Mouse (Mus musculus) midbrain, embryonic 14.5 days (tissue): ENCODE results near the gene Rexo5. TPM values are rescaled to one million over a fixed set of nuclear protein-coding genes. Genes with fewer than 3 reads are reported as not detected.

Source experiments
- ATAC-seq: fragments of 200-750 bp; cut with Nextera tagmentation; 2 replicates; pipeline ENCODE4 v1.8.0; 2017; ENCODE audit warnings: moderate number of reproducible peaks, moderate library complexity; ENCODE audit not compliant: low FRiP score, low TSS enrichment
- DNase-seq: peaks from one replicate; pipeline ENCODE4 v3.0.0-alpha.2; 2015
- H3K27ac ChIP-seq: fragments of 300-500 bp; sonication (generic); replicated peaks from 2 replicates; pipeline ENCODE4 v1.5.1; 2014; ENCODE audit warnings: mild to moderate bottlenecking, low read depth, low read length, moderate library complexity
- H3K27me3 ChIP-seq: fragments of 300-500 bp; sonication (generic); 2 replicates; pipeline ENCODE4 v1.6.1; 2014; ENCODE audit warnings: low read length, control low read depth, mixed read lengths; ENCODE audit not compliant: control insufficient read depth, insufficient read depth
- H3K36me3 ChIP-seq: fragments of 300-500 bp; sonication (generic); 2 replicates; pipeline ENCODE4 v1.6.1; 2014; ENCODE audit warnings: low read length, control low read depth; ENCODE audit not compliant: control insufficient read depth, insufficient read depth
- H3K4me1 ChIP-seq: fragments of 300-500 bp; sonication (generic); 2 replicates; pipeline ENCODE4 v1.6.1; 2014; ENCODE audit warnings: mild to moderate bottlenecking, antibody characterized with exemption, low read length, control low read depth; ENCODE audit not compliant: control insufficient read depth, insufficient read depth
- H3K4me2 ChIP-seq: fragments of 300-500 bp; sonication (generic); 2 replicates; pipeline ENCODE4 v1.6.1; 2014; ENCODE audit warnings: mild to moderate bottlenecking, low read length, moderate library complexity
- H3K4me3 ChIP-seq: fragments of 300-500 bp; sonication (generic); replicated peaks from 2 replicates; pipeline ENCODE4 v1.5.1; 2014; ENCODE audit warnings: low read depth, low read length
- H3K9ac ChIP-seq: fragments of 300-500 bp; sonication (generic); replicated peaks from 2 replicates; pipeline ENCODE4 v1.6.1; 2014; ENCODE audit warnings: mild to moderate bottlenecking, low read length, moderate library complexity
- H3K9me3 ChIP-seq: fragments of 300-500 bp; sonication (generic); 2 replicates; pipeline ENCODE4 v1.6.1; 2016; ENCODE audit warnings: low read length, control low read depth, mixed read lengths; ENCODE audit not compliant: control insufficient read depth
- WGBS: fragments of 180-500 bp; shearing (Covaris S2); extraction: QIAGEN DNeasy Blood & Tissue Kit; methylation state at CpG from one replicate; pipeline ENCODE4 v1.1.7; 2014; 5-methylcytosine and 5-hydroxymethylcytosine counted together
- polyA plus RNA-seq: library from polyadenylated mRNA; unstranded; fragments of >200 nt; fragmentation: Nextera tagmentation; extraction: Ambion mirVana; gene quantifications from 2 replicates; pipeline ENCODE4 v1.2.1, GENCODE M21; 2014

Gene Rexo5
- polyA plus RNA-seq, 1 experiment from 2014 or later, result 11.6 TPM

DNA sequence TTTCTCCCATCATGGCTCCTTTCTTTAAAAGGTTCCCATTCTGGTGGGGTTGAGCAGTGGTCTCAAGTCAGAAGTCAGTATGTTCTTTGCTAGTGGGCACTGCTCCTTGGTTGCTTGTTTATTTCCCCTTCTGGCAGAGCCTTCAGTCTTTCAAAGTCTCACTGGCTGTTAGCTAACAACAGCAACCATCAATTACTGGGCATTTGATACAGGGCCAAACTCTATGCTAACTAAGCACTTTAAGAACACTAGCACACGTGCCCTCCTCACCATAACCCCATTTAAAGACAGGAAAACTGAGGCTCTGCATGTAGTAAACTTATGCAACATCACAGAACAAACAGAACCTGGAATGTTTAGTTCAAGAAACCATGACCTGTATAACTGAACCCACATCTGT is 68.4 kb downstream of the Rexo5 start:
- Histone ChIP-seq H3K4me3 (no peak overlapping the region), H3K4me1 (peaks cover 19% of the 10 kb centered on the region), H3K27ac (peak overlapping the region; percentile 70), H3K27me3 (no peaks in the 10 kb centered on the region), H3K4me2 (no peak overlapping the region), H3K9ac (0 out of 2 replicates have a peak overlapping the region, but pooled peaks have one; percentile 39), H3K9me3 (no peaks in the 10 kb centered on the region), H3K36me3 (peaks cover 23% of the 10 kb centered on the region)
- ATAC-seq, result 0 out of 2 replicates have a peak, but pooled peaks have one; percentile 16
- WGBS, result 34% methylated on average over 1 of the region's 1 CpGs
- DNase-seq, result no peak

DNA sequence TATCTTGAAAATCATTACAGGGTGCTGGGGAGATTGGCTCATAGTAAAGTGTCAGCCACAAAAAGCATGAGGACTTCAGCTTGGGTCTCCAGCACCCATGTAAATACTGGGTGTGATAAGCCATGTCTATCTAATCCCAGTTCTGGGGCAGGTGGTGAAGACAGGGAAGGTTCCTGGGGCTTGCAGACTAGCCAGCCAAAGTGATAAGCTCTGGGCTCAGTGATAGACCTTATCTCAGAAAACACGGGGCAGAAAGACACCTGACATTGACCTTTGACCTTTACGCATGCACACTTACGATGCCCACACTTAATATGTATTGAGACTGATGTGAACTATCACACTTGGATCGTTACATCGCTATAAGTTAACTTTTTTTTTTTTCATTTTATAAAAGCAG is 70.7 kb downstream of the Rexo5 start:
- Histone ChIP-seq H3K4me1 (peaks cover 19% of the 10 kb centered on the region), H3K4me2 (no peak overlapping the region), H3K27ac (no peak overlapping the region), H3K9me3 (no peaks in the 10 kb centered on the region), H3K9ac (no peak overlapping the region), H3K4me3 (no peak overlapping the region), H3K27me3 (no peaks in the 10 kb centered on the region), H3K36me3 (peaks cover 5% of the 10 kb centered on the region)
- ATAC-seq (no peak), DNase-seq (no peak)
- 93% methylated on average over 5 of the region's 5 CpGs for WGBS

DNA sequence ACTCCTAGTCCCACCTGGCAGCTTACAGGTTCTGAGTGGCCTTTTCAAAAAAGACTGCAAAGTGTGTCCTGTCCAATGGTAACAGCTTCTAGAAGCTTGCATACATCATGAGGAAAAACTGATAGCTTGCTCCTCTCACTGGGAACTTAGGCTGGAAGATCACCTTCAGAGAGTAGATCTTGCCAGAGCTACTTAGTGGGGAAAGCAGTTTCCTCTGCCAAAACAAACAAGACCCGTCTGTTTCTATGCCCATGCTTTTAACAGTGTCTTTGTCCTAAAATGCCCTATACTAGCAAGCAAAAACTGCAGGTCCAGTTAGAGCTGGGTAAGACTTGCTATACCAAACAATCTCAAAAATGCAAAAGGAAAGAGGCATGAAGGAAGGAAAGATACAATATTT is 72.3 kb downstream of the Rexo5 start:
- Histone ChIP-seq H3K9ac (no peak overlapping the region), H3K27ac (no peak overlapping the region), H3K9me3 (no peaks in the 10 kb centered on the region), H3K4me2 (no peak overlapping the region), H3K36me3 (peaks cover 3% of the 10 kb centered on the region; the same call in 1 of the 2 replicates), H3K27me3 (no peaks in the 10 kb centered on the region), H3K4me1 (peaks cover 11% of the 10 kb centered on the region), H3K4me3 (no peak overlapping the region)
- DNase-seq, result no peak
- WGBS, result 73% methylated on average over 1 of the region's 1 CpGs
- ATAC-seq, result no peak

DNA sequence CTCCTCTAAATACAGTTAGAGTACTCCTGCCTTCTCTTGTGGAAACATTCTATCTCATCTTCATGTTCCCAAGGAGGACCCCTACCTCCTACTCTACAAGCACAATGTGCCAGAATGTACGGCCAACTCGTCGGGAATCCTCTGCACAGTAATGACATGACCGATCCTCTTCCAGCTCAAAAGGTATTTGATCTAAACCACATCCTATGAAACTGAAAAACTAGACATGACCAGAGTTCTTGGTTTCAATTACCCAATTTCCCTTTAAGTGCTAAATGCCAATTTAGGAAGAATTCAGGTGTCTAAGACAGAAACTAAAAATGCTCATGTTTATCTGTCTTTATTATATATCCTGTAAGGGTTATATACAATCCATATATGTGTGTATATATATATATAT is 78.4 kb downstream of the Rexo5 start:
- Histone ChIP-seq H3K27me3 (no peaks in the 10 kb centered on the region), H3K9ac (no peak overlapping the region), H3K4me1 (peaks cover 4% of the 10 kb centered on the region; the same call in 1 of the 2 replicates), H3K4me2 (no peak overlapping the region), H3K4me3 (no peak overlapping the region), H3K36me3 (no peaks in the 10 kb centered on the region), H3K27ac (no peak overlapping the region), H3K9me3 (no peaks in the 10 kb centered on the region)
- ATAC-seq (no peak), DNase-seq (no peak)
- WGBS, result 69% methylated on average over 4 of the region's 4 CpGs

DNA sequence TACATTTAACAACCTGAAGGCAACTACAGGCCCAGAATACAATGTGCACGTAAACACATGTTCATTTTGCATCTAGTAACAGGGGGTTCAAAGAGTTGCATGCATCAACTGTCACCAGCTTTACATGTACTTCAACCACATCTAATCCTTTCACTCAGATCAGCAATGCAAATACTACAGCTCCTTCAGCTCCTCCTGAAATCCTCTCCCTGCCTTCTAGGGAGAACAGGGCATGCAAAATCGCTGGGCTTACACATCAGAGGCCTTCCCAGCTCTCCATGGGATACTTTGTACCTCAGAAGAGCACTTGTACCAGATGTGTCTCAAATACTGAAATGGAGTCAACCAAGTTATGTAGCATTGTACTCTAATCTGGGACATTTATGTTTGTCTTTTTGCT is 79.2 kb downstream of the Rexo5 start:
- ATAC-seq (no peak), DNase-seq (peak; percentile 31)
- WGBS, result 7% methylated on average over 2 of the region's 2 CpGs
- 0 out of 2 replicates have a peak, but pooled peaks cover 3% of the 10 kb centered on the region for H3K36me3 ChIP-seq
- H3K27me3 ChIP-seq, result no peaks in the 10 kb centered on the region
- no peak overlapping the region for H3K4me2 ChIP-seq
- no peaks in the 10 kb centered on the region for H3K9me3 ChIP-seq
- H3K4me1 ChIP-seq, result peaks cover 4% of the 10 kb centered on the region; the same call in 1 of the 2 replicates
- no peak overlapping the region for H3K4me3 ChIP-seq
- no peak overlapping the region for H3K9ac ChIP-seq
- H3K27ac ChIP-seq, result no peak overlapping the region

DNA sequence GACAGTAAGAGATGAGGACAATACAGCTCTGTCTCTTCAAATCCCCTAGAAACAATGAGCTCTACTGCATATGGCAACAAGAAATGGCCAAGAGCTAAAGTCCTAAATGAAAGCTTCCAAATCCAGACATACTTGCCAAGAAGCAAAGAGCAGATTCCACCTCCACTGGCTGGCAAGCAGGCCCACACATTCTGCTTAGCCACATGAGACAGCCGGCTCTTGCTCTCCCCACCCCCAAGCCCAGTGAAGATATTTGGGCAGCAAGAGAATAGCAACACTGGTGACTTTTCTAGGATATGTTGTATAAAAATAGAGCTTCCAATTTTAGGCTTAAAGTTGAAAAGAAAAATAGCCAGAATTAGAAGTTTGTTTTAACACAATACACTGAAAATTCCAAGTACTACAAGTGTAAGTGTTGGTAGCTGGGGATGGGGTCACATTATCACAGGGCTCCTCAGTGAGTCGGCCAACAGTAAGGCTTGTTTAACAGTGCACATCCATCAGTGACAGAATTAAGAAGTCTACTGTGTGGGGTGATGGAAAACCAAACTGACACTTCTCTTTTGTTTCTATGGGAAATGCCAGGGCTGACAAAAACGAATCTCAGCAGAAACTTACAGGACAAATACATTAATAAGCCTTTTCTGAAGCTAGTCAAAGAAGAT is 82.1 kb downstream of the Rexo5 start:
- H3K4me1 ChIP-seq, result peaks cover 4% of the 10 kb centered on the region; the same call in 1 of the 2 replicates
- H3K4me2 ChIP-seq, result no peak overlapping the region
- no peak for DNase-seq
- no peaks in the 10 kb centered on the region for H3K27me3 ChIP-seq
- no peak overlapping the region for H3K9ac ChIP-seq
- 0 out of 2 replicates have a peak, but pooled peaks cover 3% of the 10 kb centered on the region for H3K36me3 ChIP-seq
- H3K4me3 ChIP-seq, result no peak overlapping the region
- 50% methylated on average over 3 of the region's 3 CpGs for WGBS
- ATAC-seq, result no peak
- H3K9me3 ChIP-seq, result no peaks in the 10 kb centered on the region
- no peak overlapping the region for H3K27ac ChIP-seq

DNA sequence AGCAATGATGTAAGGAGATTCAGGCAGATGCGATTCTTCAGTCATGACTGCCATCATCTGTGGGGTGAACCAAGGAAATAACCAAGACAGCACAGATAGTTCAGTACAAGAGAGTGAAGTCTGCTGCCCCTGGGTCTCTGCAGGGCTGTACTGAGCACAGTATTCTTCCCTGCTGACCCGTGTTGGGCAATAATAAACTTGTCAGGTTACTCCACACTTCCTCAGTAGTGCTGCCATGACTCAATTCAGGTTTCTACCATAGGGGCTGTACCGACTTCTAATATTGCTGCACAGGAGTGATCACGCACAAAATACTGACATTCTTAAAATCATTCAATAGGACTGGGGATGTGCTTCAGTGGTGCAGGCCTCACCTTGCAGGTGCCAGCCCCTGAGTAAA is 85.4 kb downstream of the Rexo5 start:
- WGBS, result 95% methylated on average over 4 of the region's 4 CpGs
- no peak overlapping the region for H3K9ac ChIP-seq
- no peaks in the 10 kb centered on the region for H3K27me3 ChIP-seq
- ATAC-seq (no peak), DNase-seq (no peak)
- 0 out of 2 replicates have a peak, but pooled peaks cover 3% of the 10 kb centered on the region for H3K36me3 ChIP-seq
- H3K27ac ChIP-seq, result no peak overlapping the region
- no peaks in the 10 kb centered on the region for H3K9me3 ChIP-seq
- no peak overlapping the region for H3K4me3 ChIP-seq
- H3K4me1 ChIP-seq, result no peaks in the 10 kb centered on the region
- H3K4me2 ChIP-seq, result no peak overlapping the region

DNA sequence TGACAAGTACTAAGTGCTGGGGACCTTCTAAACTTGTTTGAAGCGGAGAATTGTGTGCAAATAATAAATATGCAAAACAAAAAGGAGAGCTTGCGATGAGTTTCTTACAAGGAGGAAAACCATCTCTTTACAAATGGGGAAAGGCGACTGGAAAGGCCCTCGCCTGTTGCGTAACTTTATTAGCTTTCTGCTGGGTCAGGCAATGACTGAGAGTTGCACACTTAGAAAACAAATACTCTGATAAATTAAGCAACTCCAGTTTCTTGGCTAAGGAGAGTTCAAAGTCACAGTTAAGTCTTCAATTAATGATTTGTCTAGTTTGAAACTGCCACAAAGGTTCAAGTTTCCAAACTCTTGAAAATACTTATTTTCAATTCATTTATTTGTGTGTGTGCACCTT is 86.5 kb downstream of the Rexo5 start:
- Histone ChIP-seq H3K27me3 (no peaks in the 10 kb centered on the region), H3K4me1 (no peaks in the 10 kb centered on the region), H3K27ac (no peak overlapping the region), H3K36me3 (0 out of 2 replicates have a peak, but pooled peaks cover 3% of the 10 kb centered on the region), H3K4me3 (no peak overlapping the region), H3K4me2 (no peak overlapping the region), H3K9ac (no peak overlapping the region), H3K9me3 (no peaks in the 10 kb centered on the region)
- DNase-seq, result no peak
- 93% methylated on average over 5 of the region's 5 CpGs for WGBS
- ATAC-seq, result no peak

DNA sequence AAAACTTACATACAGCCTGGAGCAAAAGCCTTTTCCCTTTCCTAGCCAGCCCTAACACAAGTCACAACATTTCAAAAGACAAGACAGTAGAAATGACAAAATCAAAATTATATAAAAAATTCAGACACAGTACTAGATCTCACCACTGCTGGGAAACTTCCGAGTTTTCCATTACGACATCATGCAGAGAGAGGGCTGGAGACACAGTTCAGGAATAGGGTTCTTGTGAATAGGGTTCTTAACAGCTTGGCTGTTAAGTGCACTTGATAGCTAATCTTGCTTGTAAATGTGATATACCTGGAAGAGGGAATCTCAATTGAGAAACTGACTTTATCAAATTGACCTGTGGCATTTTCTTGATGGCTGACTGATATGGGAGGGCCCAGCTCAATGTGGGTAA is 87.4 kb downstream of the Rexo5 start:
- H3K4me2 ChIP-seq, result no peak overlapping the region
- no peak overlapping the region for H3K4me3 ChIP-seq
- no peaks in the 10 kb centered on the region for H3K27me3 ChIP-seq
- 95% methylated on average over 2 of the region's 2 CpGs for WGBS
- DNase-seq (no peak), ATAC-seq (no peak)
- H3K9me3 ChIP-seq, result no peaks in the 10 kb centered on the region
- no peak overlapping the region for H3K27ac ChIP-seq
- H3K4me1 ChIP-seq, result no peaks in the 10 kb centered on the region
- H3K9ac ChIP-seq, result no peak overlapping the region
- 0 out of 2 replicates have a peak, but pooled peaks cover 3% of the 10 kb centered on the region for H3K36me3 ChIP-seq
